Mouse (Mus musculus): Measurements from ENCODE around the gene Olfr894. TPM values are rescaled to one million over a fixed set of nuclear protein-coding genes. Genes with fewer than 3 reads are reported as not detected.

Gene Olfr894
- not detected for polyA plus RNA-seq (2014; fragmentation: Illumina TruSeq; extraction: RNeasy Lipid Tissue Mini Kit (QIAGEN cat#74804); ENCODE audit: low read depth, low replicate concordance)

DNA sequence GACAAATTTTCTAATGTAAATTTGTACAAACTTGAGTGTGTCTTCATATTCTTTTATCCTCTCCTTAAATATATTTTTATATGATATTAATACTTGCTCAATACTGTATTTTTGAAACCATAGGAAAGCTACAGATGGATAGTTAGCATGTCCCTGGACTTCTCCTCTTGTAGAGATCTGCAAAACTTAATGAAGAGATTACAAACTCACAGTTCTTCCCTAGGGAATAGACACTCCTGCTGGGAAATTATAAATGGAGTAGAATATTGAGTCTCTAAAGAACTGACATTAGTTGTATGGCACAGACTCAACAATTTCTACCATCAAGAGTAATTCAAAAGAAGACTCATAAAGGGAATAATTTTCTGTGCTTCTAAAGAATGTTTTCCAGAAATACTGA, at the start of gene Olfr894:
Olfr894 (plus strand) TSS at position 301 of the 400 bp plus-strand sequence.

DNA sequence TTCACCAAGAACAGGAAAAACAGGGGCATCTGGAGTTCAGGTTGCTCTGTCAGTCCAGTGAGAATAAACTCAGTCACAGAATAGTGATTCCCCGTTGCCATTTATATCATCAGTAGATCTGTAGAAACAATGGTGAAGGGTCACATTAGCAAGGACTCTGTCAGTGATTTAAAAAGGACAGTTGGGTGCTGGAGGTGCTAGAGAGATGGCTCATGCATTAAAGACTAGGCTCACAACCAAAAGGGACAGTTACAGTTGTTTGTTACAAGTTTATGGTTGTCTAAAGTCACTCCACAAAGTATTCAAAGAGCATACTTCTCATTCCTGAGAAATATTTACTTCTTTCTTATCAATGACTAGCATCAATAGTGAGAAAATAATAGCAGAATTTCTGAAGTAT, 37.1 kb upstream of the Olfr894 start, which contains the start of gene Olfr891:
Olfr891 (minus strand) TSS at position 101 of the 400 bp plus-strand sequence.

DNA sequence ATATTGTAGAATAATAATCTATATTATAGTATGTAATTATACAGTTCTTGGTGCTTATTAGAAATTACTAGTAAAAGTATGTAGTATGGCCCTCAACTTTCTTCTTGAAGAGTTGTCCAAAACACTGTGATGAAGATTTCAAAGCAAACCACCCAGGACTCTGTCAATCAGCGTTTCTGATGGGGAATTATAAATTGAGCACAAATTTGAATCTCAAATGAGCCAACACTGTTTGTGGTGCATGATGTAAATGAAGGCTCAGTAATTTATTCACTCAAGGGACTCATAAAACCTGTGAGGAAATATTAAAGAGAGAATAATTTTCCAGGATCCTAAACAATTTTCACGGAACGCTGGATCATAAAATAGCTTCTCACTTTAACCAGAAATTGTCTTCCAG, 9.8 kb upstream of the Olfr894 start, which contains the start of gene Olfr893:
Olfr893 (plus strand) TSS at position 301 of the 400 bp plus-strand sequence.

DNA sequence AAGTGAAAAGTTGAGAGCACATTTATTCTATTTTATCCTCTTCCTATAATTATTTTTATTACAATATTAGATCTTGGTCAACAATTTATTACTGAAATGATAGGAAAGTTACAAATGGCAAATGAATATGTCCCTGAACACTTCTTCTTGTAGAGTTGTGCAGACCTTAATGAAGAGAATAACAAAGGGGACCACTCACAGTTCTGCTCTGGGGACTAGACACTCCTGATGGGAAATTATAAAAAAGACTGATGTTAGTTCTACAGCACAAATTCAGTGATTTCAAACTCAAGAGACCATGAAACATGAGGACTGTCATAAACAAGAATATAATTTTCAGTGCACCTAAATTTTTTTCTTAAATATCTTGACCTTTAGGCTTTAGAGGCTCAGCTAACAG, 34.6 kb downstream of the Olfr894 start, which contains the start of gene Olfr143:
Olfr143 (plus strand) TSS at position 301 of the 400 bp plus-strand sequence.

DNA sequence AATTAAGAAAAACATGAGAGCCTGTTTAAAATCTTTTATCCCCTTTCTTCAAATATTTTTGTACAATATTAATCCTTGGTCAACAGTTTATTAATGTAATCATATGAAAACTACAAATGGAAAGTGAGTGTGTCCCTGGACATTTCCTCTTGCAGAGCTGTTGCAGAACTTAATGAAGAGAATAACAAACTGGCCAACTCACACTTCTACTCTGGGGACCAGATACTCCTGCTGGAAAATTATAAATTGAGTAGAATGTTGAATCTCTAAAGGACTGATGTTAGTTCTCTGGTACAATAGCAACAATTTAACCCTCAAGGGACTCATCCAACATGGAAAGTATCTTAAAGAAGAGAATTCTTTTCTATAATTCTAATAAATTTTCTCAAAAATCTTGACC, 49.7 kb downstream of the Olfr894 start, which contains the start of gene Olfr895:
Olfr895 (plus strand) TSS at position 301 of the 400 bp plus-strand sequence.

Other genes starting within 250 kb of the Olfr894 start
- not detected for gene Olfr881, start 226.2 kb upstream of the Olfr894 start, polyA plus RNA-seq (2014; fragmentation: Illumina TruSeq; extraction: RNeasy Lipid Tissue Mini Kit (QIAGEN cat#74804); ENCODE audit: low read depth, low replicate concordance)
- gene Olfr883, start 192.2 kb upstream of the Olfr894 start, polyA plus RNA-seq (2014; fragmentation: Illumina TruSeq; extraction: RNeasy Lipid Tissue Mini Kit (QIAGEN cat#74804); ENCODE audit: low read depth, low replicate concordance): not detected
- not detected for gene Olfr884, start 171.5 kb upstream of the Olfr894 start, polyA plus RNA-seq (2014; fragmentation: Illumina TruSeq; extraction: RNeasy Lipid Tissue Mini Kit (QIAGEN cat#74804); ENCODE audit: low read depth, low replicate concordance)
- not detected for gene Olfr885, start 156.7 kb upstream of the Olfr894 start, polyA plus RNA-seq (2014; fragmentation: Illumina TruSeq; extraction: RNeasy Lipid Tissue Mini Kit (QIAGEN cat#74804); ENCODE audit: low read depth, low replicate concordance)
- gene Olfr887, start 134.0 kb upstream of the Olfr894 start, polyA plus RNA-seq (2014; fragmentation: Illumina TruSeq; extraction: RNeasy Lipid Tissue Mini Kit (QIAGEN cat#74804); ENCODE audit: low read depth, low replicate concordance): not detected
- not detected for gene Olfr888, start 109.9 kb upstream of the Olfr894 start, polyA plus RNA-seq (2014; fragmentation: Illumina TruSeq; extraction: RNeasy Lipid Tissue Mini Kit (QIAGEN cat#74804); ENCODE audit: low read depth, low replicate concordance)
- gene Olfr889, start 102.9 kb upstream of the Olfr894 start, polyA plus RNA-seq (2014; fragmentation: Illumina TruSeq; extraction: RNeasy Lipid Tissue Mini Kit (QIAGEN cat#74804); ENCODE audit: low read depth, low replicate concordance): not detected
- not detected for gene Olfr890, start 75.5 kb upstream of the Olfr894 start, polyA plus RNA-seq (2014; fragmentation: Illumina TruSeq; extraction: RNeasy Lipid Tissue Mini Kit (QIAGEN cat#74804); ENCODE audit: low read depth, low replicate concordance)
- not detected for gene Olfr891, start 37.2 kb upstream of the Olfr894 start, polyA plus RNA-seq (2014; fragmentation: Illumina TruSeq; extraction: RNeasy Lipid Tissue Mini Kit (QIAGEN cat#74804); ENCODE audit: low read depth, low replicate concordance)
- gene Olfr893, start 9.7 kb upstream of the Olfr894 start, polyA plus RNA-seq (2014; fragmentation: Illumina TruSeq; extraction: RNeasy Lipid Tissue Mini Kit (QIAGEN cat#74804); ENCODE audit: low read depth, low replicate concordance): not detected
- not detected for gene Olfr143, start 34.7 kb downstream of the Olfr894 start, polyA plus RNA-seq (2014; fragmentation: Illumina TruSeq; extraction: RNeasy Lipid Tissue Mini Kit (QIAGEN cat#74804); ENCODE audit: low read depth, low replicate concordance)
- not detected for gene Olfr895, start 49.8 kb downstream of the Olfr894 start, polyA plus RNA-seq (2014; fragmentation: Illumina TruSeq; extraction: RNeasy Lipid Tissue Mini Kit (QIAGEN cat#74804); ENCODE audit: low read depth, low replicate concordance)
- gene Olfr896-ps1, start 73.1 kb downstream of the Olfr894 start, polyA plus RNA-seq (2014; fragmentation: Illumina TruSeq; extraction: RNeasy Lipid Tissue Mini Kit (QIAGEN cat#74804); ENCODE audit: low read depth, low replicate concordance): not detected
- not detected for gene Olfr25, start 111.0 kb downstream of the Olfr894 start, polyA plus RNA-seq (2014; fragmentation: Illumina TruSeq; extraction: RNeasy Lipid Tissue Mini Kit (QIAGEN cat#74804); ENCODE audit: low read depth, low replicate concordance)
- not detected for gene Olfr898, start 130.4 kb downstream of the Olfr894 start, polyA plus RNA-seq (2014; fragmentation: Illumina TruSeq; extraction: RNeasy Lipid Tissue Mini Kit (QIAGEN cat#74804); ENCODE audit: low read depth, low replicate concordance)
- not detected for gene Olfr250, start 148.8 kb downstream of the Olfr894 start, polyA plus RNA-seq (2014; fragmentation: Illumina TruSeq; extraction: RNeasy Lipid Tissue Mini Kit (QIAGEN cat#74804); ENCODE audit: low read depth, low replicate concordance)
- not detected for gene Olfr251, start 159.0 kb downstream of the Olfr894 start, polyA plus RNA-seq (2014; fragmentation: Illumina TruSeq; extraction: RNeasy Lipid Tissue Mini Kit (QIAGEN cat#74804); ENCODE audit: low read depth, low replicate concordance)
- gene Olfr147, start 183.6 kb downstream of the Olfr894 start, polyA plus RNA-seq (2014; fragmentation: Illumina TruSeq; extraction: RNeasy Lipid Tissue Mini Kit (QIAGEN cat#74804); ENCODE audit: low read depth, low replicate concordance): not detected
- not detected for gene Olfr901, start 211.4 kb downstream of the Olfr894 start, polyA plus RNA-seq (2014; fragmentation: Illumina TruSeq; extraction: RNeasy Lipid Tissue Mini Kit (QIAGEN cat#74804); ENCODE audit: low read depth, low replicate concordance)
- gene Olfr902, start 229.6 kb downstream of the Olfr894 start, polyA plus RNA-seq (2014; fragmentation: Illumina TruSeq; extraction: RNeasy Lipid Tissue Mini Kit (QIAGEN cat#74804); ENCODE audit: low read depth, low replicate concordance): not detected
- gene Olfr904, start 245.1 kb downstream of the Olfr894 start, polyA plus RNA-seq (2014; fragmentation: Illumina TruSeq; extraction: RNeasy Lipid Tissue Mini Kit (QIAGEN cat#74804); ENCODE audit: low read depth, low replicate concordance): not detected